Mouse (Mus musculus) spleen, adult 12 weeks (tissue): ENCODE data around the gene Plekho1.

ENCODE experiments used
- DNase-seq: peaks from one replicate; pipeline ENCODE4 v3.0.0; 2022; ENCODE audit warnings: low spot score

Plekho1 gene

DNA sequence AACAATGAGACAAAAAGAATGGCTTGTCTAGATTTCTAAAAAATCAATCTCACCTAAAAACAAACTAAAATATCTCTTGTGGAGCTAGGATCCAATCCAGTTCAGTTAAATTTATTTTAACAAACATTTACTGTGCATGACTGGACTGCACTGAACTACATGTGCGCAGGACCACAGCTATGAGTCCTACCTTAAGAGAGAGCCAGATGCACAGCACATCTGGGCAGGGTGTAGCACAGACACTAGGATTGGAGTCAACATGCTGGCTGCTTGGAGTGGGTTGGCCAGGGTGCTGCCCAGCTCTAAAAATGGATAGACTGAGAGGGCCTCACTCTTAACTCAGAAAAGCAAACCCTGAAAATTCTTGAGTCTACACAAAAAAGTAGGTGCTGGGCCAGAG lies 5.8 kb upstream of the Plekho1 start:
- DNase-seq = no peak

DNA sequence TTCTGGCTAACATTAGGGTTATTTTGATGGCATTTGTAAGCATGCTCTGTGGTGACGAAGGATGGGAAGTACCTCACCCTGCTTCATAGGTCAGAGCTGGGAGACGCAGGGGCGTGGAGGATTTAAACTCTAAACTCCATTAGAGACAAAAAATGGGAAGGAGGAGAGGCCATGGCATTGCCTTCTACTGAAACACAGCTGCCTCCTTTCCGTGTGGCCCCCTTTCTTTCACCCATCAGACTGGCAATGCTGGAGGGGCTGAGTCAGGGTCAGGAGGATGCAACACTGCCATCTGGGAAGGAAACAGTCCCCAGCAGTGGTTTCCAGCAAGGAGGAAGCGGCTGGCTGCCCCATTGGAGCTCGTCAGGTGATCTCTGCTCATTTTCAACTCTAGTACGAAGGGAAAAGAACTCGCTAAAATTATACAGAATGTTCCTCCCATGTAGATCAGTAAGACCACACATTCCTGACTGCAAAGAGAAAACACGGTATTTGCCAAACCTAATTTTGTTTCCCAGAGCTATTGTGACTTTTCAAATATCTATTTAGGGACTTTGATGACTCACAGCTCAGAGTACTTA lies 5.2 kb upstream of the Plekho1 start:
- DNase-seq = no peak

DNA sequence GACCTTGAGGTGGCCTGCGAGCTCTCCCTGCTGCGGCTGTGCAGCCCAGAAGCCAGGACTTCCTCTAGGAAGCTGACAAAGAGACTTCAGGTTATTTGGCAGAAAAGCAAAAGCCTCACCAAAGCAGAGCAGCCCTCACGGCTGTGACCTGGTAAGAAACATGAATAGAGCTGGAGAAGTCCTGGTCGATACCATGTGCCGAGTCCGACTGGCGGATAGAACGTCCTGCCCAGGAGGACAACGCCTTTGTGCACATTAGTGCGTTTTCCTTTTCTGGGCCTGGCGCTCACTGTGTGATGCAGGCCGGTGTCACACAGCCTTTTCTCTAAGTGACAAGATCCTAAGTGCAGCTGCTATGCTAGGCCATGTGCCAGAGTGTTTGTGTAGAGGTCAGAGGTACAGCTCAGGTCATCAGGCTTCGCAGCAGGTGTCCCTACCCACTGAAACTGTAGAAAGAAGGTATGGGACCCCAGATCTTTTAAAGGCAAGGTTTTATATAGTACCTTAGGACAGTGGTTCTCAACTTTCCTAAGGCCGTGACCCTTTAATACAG lies 4.4 kb upstream of the Plekho1 start:
- DNase-seq = no peak

DNA sequence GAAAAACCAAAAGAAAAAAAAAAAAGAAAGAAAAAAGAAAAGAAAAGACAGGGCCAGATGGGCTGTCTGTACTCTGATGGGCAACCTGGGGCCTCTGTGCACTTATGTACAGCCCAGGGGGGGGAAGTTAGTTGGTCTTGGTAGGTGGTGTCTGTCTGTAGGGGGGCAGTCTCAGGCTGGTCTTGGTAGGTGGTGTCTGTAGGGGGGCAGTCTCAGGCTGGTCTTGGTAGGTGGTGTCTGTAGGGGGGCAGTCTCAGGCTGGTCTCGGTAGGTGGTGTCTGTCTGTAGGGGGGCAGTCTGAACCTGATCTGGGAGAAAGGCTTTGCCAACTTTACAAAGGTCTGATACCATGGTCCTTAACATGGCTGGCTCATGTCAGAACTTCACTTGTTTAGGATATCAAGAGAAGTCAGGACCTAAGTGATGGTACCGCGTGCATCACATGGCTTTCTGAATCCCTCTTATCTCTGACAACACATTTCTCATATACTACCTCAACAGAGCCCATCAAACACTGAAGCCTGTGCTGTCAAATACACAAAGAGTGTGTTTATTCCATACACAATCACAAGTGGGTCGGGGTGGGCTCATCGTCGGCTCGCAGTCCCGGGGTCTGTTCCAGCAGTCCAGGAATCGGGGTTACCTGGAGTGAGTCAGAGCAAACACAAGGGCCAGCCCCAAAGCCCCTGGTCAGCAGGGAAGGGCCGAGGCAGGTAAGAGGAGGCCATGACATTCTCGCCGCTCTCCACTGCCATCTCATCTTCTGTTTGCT lies 3.7 kb upstream of the Plekho1 start:
- DNase-seq = no peak

DNA sequence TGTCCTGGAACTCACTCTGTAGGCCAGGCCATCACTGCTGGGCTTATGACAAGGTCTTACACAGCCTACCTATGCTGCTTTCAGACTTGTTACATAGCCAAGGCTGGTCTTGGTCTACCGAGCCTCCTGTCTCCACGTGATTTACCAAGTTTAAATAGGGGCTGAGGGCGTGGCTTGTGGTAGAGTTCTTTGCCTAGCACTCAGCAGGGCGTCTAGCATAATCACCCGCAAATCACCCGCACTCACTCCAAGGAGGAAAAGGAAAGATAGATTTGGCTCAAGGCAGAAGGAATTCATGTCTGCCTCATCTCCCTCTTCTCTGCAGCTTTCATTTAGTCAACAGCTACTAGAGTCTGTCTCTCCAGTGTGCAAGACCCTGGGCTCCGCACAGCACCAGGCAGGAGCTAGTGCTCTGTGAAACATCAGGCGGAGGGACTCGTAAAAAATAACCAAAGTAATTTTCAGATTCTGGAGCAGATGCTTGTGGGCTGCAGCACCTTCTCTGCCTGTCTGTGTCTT lies 1.5 kb upstream of the Plekho1 start:
- no peak for DNase-seq

DNA sequence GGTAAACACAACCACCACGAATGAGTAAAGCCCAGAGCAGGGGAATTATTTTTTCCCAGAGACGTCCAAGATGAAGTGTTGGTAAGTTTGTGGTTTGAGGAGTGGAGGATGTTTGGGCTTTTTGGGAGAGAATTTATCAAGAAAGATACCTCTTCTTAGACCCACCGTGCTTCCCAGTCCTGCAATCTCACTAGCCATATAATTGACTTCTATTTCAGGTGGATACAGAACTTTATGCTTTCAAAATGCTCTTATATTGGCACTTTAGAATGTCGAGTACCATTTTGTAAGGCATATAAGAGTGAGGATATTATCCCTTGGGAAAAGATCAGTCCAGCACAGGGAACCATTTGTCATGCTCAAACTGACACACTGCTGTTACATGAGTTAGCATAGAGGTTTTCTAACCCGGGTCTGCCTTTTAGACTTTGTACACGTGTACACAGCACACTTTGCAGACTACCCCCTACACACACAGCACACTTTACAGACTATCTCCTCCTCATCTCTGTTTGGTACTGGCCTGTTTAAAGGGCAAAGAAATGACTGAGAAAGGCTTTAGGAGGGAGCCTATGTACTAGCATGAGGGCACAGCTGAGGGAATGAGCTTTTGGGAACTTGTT lies 761 bp upstream of the Plekho1 start:
- no peak for DNase-seq

DNA sequence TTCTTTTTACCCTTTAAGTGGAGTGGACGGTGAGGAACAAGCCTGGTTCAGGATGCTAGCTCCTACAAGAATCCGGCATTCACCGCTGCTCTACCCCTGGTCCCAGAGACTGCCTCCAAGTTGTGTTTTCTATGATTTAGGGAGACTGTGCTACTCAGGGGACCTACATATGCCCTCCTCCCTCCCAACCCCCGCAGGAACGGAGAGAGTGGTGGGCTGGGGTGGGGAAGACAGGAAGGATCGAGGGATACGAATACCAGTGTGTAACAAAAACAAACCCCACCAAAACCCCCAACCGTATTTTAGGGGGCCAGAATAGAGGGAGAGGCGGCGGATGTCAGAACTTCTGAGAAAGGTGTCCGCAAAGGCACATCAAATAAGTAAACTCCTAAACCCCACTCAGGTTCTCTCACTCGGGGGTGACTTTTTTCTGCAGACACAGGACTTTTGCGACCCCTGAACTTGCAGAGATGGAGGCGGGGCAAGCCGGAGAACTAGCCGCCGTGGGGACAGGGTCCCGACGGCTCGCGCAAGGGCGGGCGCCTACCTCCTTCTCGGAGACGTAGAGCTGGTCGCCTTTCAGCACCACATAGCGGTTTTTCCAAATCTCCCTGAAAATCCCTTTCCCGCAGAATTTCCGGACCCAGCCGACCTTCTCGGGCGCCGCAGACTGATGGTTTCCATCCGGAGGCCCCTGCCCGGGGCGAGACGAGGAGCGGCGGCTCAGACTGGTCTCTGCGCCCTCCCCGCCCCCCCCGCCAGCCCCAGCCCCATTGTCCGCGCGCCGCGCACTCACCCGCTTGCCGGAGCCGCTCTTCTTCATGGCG lies 613 bp downstream of the Plekho1 start:
- DNase-seq = no peak

DNA sequence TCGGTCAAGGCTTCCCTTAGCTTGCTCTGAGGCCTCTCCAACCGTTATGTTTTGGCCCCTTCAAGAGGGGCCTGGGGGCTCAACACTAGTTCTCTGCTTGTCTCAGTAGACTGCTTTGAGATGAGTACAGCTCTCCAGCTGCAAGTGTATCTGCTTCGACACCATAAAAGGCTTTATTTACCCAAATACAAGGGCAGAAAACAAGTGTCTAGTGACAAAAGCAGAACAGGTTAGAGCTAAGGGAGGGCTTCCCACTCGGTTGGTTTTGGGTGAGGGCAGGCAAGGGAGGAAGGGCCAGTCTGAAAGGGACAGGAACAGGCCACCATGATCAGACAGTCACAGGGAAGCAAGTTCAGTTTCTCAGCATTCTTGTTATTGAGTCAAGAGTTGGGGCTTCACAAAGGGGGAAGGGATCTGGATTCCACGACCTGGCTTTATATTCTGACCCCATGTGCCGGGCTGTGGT lies 1.4 kb downstream of the Plekho1 start:
- no peak for DNase-seq

DNA sequence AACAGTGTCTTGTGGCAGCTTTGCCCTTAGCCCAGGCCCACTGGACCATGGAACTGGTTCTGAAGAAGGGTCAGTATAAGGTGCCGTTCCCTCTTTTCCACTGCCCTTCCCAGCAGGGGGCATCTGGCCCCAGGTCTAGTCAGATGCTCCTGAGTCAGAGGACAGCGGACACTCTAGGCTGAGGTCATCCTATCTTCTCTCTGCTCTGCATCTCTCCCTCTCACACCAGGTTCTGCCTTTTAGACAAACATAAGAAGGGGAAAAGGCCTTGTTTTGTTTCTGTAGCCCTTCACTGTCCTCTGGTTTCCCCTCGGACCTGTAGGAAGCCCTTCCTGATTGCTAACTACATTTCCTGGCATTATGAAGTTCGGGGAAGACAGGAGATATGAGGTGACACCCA lies 1.9 kb downstream of the Plekho1 start:
- no peak for DNase-seq

DNA sequence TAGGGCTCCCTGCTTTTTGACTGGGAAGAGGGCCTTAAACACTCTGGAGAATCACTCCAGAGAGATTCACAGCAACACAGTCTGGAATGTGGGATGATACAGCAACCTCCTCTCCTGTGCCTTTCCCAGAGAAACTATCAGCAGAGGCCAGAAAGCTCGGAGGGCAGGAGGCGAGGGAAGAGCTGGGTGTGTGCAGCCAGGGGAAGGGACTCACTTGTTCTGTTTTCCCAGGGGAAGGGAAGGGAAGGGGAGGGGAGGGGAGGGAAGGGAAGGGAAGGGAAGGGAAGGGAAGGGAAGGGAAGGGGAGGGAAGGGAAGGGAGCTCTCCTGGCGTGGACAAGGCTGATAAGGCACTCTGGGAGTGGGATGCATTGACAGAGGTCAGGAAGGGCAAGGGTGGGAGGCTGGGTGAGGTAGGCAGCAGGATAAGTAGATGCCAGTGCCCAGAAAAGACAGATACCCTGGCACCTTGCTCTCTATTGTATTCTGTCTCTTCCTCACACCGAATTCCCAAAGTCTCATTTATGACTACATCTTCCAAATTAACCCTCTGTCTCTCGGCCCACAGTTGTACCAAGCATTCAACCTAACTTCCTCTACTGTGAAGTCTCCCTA lies 2.7 kb downstream of the Plekho1 start:
- no peak for DNase-seq

DNA sequence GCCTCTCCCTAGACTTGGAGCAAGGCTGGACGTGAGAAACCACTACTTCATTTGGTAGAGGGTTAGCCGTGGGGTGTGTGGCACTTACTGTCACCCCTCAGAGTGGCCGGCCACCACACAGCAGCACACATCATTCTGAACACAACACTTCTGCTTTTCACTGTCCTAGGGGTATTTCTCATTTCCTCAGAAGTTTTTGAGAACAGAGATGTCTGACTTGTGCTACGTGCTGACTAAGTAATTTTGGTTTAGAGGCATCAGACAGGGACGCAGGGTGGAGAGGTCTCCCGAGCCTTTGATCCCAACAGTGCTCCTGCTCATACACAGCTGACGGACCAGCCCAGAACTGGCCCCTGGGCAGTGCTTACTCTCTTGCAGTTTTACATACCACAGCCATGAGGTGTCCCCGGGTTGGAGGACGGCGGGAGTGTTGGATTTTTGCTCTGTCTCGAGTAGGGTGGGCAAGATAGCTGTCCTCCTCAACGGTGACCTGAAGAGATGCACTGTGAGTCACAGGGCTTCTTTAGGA lies 5.3 kb downstream of the Plekho1 start:
- no peak for DNase-seq

DNA sequence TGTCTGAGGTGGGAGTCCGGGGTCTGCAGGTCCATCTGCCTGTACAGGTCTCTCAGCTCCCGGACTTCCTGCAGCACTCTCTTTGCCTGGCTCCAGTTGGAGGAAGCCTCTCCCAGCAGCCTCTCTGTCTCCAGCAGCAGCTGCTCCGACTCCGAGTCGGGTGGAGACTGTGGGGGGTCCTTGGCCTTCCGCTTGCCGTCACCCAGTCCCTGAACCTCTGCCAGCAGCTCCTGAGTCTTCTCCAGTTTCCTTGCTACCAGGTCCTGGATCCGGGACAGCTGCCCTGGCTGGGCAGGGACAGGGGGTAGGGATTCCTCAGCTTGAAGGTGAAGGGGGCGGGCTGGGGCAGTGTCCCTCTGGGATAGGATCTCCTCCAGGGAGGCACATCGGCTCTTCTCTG lies 6.8 kb downstream of the Plekho1 start:
- DNase-seq = no peak

DNA sequence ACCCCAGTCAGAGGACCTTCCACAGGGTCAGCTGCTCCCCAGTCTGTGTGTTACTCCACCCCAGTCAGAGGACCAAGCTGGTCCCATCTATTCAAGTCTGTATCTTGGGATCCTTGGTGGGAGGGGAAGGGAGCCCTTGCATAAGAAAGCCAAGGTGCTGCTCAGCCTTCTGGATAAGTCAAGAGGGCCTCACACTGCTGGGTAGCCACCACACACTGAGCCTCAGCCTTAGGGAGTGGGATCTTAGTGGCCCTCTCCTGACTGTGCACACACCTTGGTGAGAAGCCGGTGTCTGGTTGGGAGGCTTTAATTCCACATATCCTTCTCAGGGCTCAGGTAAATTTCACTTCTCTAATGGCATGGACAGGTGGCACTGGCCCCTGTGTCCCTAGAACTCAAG lies 7.7 kb downstream of the Plekho1 start:
- no peak for DNase-seq

DNA sequence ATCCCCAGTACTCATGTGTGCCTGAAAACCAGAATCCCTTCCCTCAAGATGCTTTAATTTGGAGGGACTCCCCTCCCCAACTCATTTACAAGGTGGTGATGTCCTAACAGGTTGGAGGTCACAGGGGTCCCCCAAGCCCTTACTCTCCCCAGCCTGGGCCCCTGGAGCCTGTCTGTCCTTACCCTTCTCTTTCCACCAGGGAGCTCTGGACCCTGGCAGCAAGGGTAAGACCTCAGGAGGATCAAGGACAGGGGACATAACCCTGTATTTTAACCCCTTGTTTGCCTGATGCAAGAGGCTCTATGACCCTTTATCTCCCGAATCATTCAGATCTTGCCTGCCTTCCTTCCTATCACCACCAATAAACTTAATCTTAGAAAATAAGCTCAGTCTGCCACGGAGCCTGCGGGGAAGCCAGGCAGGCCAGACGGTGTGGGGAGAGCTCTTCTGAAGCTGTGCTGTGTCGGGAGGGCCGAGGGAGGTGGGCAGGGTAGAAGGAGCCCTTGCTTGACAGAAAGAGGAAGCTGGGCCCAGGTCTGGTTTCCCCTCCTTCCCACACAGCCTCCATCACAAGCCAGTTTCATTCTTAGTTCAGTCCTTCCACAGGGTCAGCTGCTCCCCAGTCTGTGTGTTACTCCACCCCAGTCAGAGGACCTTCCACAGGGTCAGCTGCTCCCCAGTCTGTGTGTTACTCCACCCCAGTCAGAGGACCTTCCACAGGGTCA lies 8.3 kb downstream of the Plekho1 start:
- DNase-seq = no peak

DNA sequence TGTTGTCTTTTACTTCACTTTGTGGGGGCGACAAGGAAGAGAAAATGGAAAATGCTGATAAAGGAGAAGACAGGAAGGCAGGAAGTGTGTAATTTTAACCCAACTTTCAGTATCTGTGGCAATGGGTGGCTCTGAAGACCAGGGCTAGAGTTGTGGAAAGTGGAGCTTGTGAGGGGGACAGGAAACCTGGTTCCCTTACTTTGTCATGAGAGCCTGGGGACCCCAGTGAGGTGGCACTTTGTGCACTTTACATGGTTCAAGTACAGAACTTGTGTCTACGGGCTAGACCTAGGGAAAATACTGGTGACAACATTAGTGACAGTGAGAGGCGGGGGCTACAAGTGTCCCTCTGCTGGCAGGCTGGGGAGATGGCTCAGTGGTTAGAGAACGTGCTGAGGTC lies 8.8 kb downstream of the Plekho1 start:
- DNase-seq = no peak

DNA sequence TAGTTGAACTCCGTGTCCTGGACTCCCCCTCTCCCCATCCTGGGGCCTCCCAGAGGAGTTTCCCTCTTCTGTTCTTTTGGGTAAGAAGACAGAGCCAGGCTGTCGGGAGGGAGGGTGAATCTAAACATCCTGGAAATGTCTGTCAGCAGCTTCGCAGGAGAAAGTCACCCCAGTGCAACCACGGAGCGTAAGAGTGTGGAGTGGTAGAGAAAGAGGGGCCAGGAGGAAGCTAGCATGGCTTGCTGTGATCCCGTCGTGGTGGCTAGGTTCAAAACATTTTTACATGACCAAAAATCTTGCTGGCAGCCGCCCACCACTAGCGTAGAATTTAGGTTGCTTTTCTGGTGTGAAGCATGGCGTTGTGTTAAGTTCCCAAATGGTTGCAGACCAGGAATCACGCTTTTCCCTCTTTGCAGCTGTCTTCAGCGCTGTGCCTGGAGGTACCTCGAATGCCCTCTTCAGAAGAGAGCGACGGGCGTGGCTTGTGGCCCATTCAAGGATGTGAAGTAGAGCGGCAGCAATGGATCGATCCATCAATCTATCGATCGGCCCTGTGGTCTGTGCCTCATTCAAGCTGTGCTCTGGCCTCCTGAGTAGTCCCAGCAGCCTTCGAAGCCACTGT lies 9.7 kb downstream of the Plekho1 start:
- DNase-seq = no peak

DNA sequence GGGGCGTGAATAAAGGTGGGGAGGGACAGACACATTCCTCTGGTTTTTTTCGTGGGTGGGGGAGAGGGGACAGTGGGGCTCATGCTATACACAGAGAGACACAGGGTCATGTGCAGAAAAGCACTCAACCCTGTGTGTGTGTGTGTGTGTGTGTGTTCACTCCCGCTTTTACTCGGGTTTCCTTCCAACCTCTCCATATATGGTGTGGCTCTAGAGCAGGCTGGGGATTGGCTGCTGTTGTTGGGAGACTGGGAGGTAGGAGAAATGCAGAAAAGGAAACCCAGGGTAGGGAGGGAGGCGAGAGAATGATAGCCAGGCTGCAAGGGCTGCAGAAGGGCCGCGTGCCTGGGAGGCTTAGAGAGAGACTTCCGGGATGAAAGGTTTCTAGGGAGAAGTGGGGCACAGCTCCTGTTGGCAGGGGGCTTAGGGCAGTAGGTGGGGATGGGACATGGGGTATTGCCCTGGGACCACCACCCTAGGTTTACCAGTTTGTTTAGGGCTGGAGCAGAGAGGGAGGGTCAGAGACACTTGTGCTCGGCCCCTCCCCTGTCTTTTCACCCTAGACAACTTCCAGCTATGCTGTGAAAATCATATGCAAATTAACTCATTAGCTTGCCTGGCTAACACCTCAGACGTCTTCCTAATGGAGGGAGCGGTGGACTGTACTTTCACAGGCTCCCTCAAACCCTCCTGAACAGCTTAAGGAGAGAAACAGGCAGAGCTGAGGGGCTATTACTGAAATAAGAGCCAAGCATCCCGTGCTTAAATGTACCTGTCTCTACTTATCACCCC lies 10.4 kb downstream of the Plekho1 start:
- DNase-seq = no peak

DNA sequence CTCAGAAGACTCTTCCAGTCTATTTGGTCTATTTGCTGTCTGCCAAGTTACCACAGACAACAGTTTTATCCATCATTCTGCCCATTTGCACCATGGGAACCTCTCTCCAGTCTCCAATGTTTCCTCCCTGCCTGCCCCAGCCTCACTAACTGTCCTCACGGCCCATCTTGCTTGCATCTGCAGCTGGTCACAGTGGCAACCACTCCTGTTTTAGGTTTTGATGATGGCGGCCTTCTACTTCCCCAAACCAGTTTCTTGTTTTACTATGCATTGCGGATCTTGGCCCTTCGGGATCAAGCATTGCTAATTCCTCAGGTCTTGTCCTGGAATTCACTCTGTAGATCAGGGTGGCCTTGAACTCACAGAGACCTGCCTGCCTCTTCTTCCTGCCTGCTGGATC lies 13.7 kb downstream of the Plekho1 start:
- no peak for DNase-seq

DNA sequence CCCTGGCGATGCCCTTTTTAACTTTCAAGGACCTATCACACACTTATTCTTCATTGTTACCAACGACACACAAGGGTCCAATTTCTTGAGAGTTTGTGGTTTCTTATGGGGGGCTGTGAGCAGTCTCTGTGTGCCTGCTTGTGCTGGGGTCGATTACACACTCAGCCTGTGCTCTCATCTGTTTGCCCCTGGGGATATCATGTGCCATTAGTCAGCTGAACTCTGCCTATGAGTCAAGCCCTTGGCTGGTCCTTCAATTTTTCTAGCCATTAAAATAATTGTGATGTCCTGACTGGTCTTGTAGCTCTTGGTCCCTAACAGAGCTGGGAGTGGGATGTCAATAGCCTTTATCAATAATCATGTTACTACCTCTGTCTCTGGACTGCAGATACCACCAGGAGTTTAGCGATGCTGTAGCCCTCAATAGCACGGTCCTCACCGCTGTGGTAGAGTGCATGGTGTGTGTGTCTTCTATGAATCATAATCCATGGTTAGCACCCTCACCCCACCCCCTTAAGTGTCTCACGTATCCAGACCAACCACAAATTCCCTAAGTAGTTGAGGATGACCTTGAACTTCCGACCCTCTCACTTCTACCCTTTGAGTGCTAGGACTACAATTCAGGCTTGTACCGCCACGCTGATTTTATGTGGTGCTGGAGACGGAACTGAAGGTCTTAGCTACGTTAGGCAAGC lies 15.4 kb downstream of the Plekho1 start:
- DNase-seq = no peak
